Mouse (Mus musculus) T-helper 2 cell (primary cell): ENCODE data around the gene Kirrel2.

Experiments used
- in situ Hi-C: fragments of 300-600 bp; cut with MboI, MseI; formaldehyde crosslinking; loops from one replicate; pipeline ENCODE4 v1.15.1; 2025; ENCODE audit warnings: high pct_unique_total_duplicates

The Kirrel2 gene

GRCm38 (mm10) chr7:30417856-30418255 is 39.6 kb downstream of the Kirrel2 start:
- in situ Hi-C loops: loop anchor here (25.0 kb wide), 1 partner anchor 744 kb away; the partner anchor contains the start of gene Gramd1a

- in situ Hi-C loops: loop anchor here (25.0 kb wide), 1 partner anchor 749 kb away; the partner anchor contains the start of gene Gramd1a
Observed at GRCm38 (mm10) chr7:30413596-30413995, 43.9 kb downstream of the Kirrel2 start, which contains the start of gene Tyrobp. Tyrobp (plus strand) TSS chr7:30413760.

- in situ Hi-C loops: loop anchor here (25.0 kb wide), 1 partner anchor 750 kb away; the partner anchor contains the start of gene Gramd1a
Observed at GRCm38 (mm10) chr7:30412735-30413147, 44.7 kb downstream of the Kirrel2 start.

- in situ Hi-C loops: loop anchor here (25.0 kb wide), 1 partner anchor 751 kb away; the partner anchor contains the start of gene Gramd1a
Observed at GRCm38 (mm10) chr7:30411023-30411422, 46.5 kb downstream of the Kirrel2 start.

GRCm38 (mm10) chr7:30409789-30410188 is 47.7 kb downstream of the Kirrel2 start:
- in situ Hi-C loops: loop anchor here (25.0 kb wide), 1 partner anchor 753 kb away; the partner anchor contains the start of gene Gramd1a

GRCm38 (mm10) chr7:30408639-30409038 is 48.9 kb downstream of the Kirrel2 start:
- in situ Hi-C loops: loop anchor here (25.0 kb wide), 1 partner anchor 754 kb away; the partner anchor contains the start of gene Gramd1a

GRCm38 (mm10) chr7:30402343-30402742 is 55.1 kb downstream of the Kirrel2 start:
- in situ Hi-C loops: loop anchor here (25.0 kb wide), 1 partner anchor 760 kb away; the partner anchor contains the start of gene Gramd1a

- in situ Hi-C loops: loop anchor here (10.0 to 25.0 kb wide), 2 partner anchors 763 to 1365 kb away; partner anchors contain the start of gene Gramd1a
Observed at GRCm38 (mm10) chr7:30399671-30400070, 57.8 kb downstream of the Kirrel2 start.
